Mouse (Mus musculus) thymus, postnatal 10 days (tissue): Measurements from ENCODE around the gene Cela3b.

ENCODE experiments used
- DNase-seq, 2 experiments: peaks; one replicate each; pipeline ENCODE4 v3.0.0; 2021; ENCODE audit warnings: low spot score in 2 of 2

Cela3b gene

GRCm38 (mm10) chr4:137375314-137376278 lies 54.7 kb downstream of the Cela3b start:
- no peak for DNase-seq

GRCm38 (mm10) chr4:137373711-137374110 lies 56.6 kb downstream of the Cela3b start:
- no peak for DNase-seq

- no peak for DNase-seq
Measured at GRCm38 (mm10) chr4:137371596-137372523, 58.5 kb downstream of the Cela3b start.
